Mouse (Mus musculus): ENCODE measurements around the gene Krt81.

Krt81 gene

DNA sequence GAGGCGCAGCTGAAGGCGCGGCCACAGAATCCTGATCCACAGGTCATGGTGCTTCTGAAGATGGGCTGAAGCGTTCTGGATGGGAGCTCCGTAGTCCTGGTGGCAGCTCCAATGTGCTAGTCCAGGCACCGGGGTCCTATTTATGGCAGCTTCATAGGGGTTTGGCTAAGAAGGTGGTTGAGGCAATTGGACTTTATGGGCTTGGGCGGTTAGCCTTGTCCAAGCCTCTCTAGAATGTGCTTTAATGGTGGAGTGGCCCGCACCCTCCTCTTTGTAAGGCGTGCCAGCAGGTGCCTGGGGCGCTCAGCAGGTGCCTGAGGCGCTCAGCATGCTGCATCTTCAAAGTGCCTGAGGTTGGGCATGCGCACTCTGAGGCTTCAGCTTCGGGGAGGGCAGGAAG, at the start of gene Krt81:
Krt81 (minus strand) TSS at position 101 of the 400 bp plus-strand sequence.
- in situ Hi-C loops (cut with MseI, MboI) = no loop called here

GRCm38 (mm10) chr15:101508247-101508646, 44.7 kb upstream of the Krt81 start:
- in situ Hi-C loops (cut with MseI, MboI) = no loop called here

DNA sequence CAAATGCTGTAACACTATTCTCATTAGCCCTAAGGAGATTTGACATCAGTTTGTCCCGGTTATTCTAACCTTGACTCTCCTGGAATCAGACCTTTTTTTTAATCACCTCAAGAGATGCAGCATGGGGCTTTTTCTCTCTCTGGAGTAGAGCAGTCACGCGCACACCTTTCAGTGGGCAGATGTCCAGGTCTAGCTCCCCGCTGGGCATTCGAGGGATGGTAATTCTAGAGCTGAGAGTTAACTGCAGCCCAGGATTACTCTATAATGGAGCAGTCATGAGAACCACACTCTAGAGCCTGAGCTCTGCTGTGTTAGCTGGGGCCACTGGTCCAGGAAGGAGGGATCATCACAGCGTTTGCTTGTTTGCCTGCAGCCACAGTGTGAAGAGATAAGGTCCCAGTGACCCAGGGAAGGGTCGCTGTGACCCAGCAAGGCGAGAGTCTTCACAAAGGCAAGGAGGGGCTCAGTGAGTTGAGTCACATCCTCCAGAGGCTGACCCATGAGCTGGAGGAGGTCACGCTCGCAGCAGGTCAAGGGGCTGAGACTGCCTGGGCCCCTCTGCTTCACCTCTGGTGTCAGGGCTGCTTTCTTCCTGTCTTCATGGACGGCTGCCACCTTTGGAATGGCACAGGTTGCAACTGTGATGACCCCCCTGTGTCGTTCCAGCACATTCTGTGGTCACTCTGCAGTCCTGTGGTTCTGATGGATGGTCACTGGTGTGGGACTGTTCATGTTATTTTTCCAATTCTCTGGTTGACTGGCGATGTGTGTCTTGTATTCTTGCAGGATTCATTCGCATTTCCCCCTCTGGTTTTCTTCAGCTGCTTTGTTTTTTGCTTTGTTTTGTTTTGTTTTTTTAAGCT, 43.6 kb upstream of the Krt81 start:
- in situ Hi-C loops (cut with MseI, MboI) = no loop called here

DNA sequence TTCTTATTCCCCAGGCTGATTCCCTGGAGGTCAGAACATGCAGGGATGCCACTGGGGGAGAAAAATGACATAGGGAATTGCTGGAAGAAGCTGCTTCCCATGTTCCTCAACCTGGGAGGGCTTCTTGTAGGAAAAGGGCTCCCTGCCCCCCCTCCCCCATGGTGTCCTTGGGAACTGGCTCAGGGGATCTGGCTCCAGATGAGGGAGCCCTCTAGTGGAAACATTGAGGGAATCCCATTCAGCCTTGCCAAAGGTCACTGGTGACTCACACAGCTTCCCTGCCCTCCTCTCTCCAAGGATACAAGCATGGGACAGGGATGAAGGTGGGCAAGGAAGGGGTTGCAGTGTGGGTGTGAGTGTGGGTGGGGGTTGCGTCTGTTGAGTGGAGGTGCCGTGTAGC, 33.6 kb upstream of the Krt81 start:
- in situ Hi-C loops (cut with MseI, MboI) = loop anchor here in 1 of 2 experiments (10.0 kb wide), 1 partner anchor 152 kb away; no protein-coding TSS in a partner anchor

GRCm38 (mm10) chr15:101495266-101495665, 31.7 kb upstream of the Krt81 start:
- in situ Hi-C loops (cut with MseI, MboI) = loop anchor here in 1 of 2 experiments (10.0 kb wide), 1 partner anchor 150 kb away; no protein-coding TSS in a partner anchor

DNA sequence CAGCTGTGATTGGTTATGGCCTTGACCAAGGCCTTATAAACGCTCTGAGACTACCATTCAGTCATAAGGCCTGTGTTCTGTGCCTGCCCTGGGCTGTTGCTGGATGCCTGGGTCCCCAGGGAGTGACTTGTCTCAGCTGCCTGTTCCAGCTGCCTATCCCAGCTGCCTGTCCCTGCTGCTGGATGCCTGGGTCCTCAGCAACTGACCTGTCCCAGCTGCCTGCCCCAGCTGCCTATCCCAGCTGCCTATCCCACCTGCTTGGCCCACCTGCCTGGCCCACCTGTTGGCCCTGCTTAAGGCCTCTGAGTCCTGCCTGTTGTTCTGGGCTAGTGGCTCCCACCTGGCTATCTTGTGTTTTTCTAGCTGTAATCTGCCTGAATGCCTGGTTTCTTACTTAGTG, 30.7 kb upstream of the Krt81 start:
- in situ Hi-C loops (cut with MseI, MboI) = loop anchor here in 1 of 2 experiments (10.0 kb wide), 1 partner anchor 149 kb away; no protein-coding TSS in a partner anchor

DNA sequence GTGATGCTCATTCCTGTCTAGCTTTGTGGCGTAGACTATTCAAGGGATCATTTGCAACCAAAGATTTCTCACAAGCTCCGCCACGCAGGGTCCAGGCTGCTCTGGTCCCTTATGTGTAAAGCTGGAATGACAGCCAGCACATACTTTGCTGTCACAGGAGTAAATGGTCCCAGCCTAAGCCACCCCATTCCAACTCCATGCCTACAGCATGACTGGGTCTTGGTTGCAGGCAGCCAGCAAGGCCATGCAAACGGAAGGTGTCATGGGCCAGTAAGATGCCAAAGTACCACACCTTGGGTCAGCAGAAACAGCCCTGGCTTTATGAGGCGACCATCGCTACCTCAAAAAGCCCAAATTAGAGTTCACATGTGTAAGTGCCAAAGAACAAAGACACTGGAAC, 30.2 kb upstream of the Krt81 start:
- in situ Hi-C loops (cut with MseI, MboI) = loop anchor here in 1 of 2 experiments (10.0 kb wide), 1 partner anchor 149 kb away; no protein-coding TSS in a partner anchor

GRCm38 (mm10) chr15:101492718-101493117, 29.2 kb upstream of the Krt81 start:
- in situ Hi-C loops (cut with MseI, MboI) = loop anchor here in 1 of 2 experiments (10.0 kb wide), 1 partner anchor 148 kb away; no protein-coding TSS in a partner anchor

- in situ Hi-C loops (cut with MseI, MboI) = loop anchor here in 1 of 2 experiments (10.0 kb wide), 1 partner anchor 147 kb away; no protein-coding TSS in a partner anchor
These were observed 27.9 kb upstream of the Krt81 start, which contains the start of gene Krt83 for GRCm38 (mm10) chr15:101491431-101491830. Krt83 (minus strand) TSS chr15:101491512.

DNA sequence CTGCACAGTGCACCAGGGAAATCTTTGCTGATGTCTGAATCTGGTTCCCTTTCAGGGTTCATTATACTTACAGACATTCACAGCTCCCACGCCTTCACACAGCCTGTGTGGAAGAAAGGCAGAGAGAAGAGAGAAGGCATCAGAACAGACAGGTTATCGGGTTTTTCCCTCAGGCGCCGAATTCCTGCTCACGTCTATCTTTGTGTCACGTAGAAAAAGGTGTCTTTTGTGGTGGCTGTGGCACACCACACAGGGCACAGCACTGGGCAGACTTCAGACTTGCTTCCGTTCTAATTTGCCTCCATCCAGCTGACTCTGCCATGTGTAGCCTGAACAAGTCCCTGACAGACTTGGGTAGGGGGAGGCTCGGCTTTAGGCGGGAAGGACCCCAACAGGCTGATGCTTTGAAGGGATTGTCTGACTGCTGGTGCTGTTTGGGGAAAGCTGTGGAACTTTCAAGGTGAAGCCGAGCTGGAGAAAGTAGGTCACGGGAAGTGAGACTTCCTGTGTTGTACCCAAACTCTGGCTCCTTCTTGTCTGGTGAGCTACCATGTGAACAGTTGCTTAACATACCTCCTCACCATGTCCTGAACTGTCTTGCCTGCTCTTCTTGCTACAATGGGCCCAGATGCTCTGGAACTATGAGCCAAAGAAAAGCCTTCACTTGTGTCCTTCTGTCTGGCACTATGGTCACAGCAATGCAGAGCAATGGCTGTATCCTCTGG, 22.5 kb upstream of the Krt81 start:
- in situ Hi-C loops (cut with MseI, MboI) = no loop called here

- in situ Hi-C loops (cut with MseI, MboI) = no loop called here
These were observed 21.4 kb upstream of the Krt81 start for GRCm38 (mm10) chr15:101484939-101485338.

GRCm38 (mm10) chr15:101483646-101484045, 20.1 kb upstream of the Krt81 start:
- in situ Hi-C loops (cut with MseI, MboI) = no loop called here

GRCm38 (mm10) chr15:101482056-101482455, 18.5 kb upstream of the Krt81 start:
- in situ Hi-C loops (cut with MseI, MboI) = no loop called here

DNA sequence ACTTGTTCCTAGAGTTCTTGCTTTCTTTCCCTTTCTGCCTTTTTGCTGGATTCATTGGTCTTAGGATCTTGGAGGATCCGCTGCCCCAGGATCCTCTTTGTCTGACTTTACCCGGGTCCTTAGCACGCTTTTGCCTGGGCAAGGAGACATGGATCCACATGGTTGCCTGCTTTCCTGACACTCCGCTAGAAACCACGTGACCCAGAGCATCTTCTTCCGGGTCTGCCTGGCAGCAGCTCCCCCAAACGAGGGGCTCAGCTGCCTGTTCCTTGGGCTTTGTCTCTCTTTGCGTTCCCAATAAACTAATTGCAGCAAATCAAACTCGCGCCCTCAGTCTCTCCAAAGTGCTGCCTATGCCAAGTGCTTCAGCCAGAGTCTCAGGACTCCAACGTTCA, 16.1 kb upstream of the Krt81 start:
- in situ Hi-C loops (cut with MseI, MboI) = no loop called here

DNA sequence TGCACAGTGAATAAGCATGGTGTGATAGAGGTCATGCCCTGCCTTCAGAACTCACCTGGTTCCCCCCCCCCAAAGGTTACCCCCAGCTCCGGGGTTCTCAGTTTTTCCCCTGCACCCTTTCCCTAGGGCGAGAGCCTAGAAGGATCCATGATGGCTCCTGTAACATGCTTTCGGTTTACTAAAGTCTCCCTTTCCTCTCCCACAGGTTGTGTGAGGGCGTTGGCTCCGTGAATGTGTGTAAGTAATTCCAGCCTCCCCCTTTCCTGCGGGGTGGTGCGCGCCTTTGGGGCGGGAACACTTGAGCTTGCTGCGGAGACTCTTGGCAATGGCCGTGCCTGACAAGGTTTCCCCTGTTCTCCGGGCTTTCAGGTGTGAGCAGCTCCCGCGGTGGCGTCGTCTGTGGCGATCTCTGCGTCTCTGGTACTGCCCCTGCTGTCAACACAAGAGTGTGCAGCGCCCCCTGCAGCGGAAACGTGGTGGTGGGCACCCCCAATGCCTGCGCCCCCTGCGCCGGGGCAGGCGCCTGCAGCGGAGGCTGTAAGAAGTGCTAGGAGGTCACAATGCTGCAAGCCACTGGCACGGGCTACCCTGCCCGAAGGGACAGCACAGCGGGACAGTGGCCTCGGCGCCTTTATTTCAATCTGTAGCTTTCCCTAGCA, 15.6 kb upstream of the Krt81 start:
- in situ Hi-C loops (cut with MseI, MboI) = no loop called here

GRCm38 (mm10) chr15:101472952-101473528, 9.5 kb upstream of the Krt81 start, which contains the start of gene Krt86:
Krt86 (plus strand) TSS chr15:101473478.
- in situ Hi-C loops (cut with MseI, MboI) = no loop called here

- in situ Hi-C loops (cut with MseI, MboI) = no loop called here
These were observed 5.5 kb upstream of the Krt81 start for GRCm38 (mm10) chr15:101469093-101469492.

GRCm38 (mm10) chr15:101459283-101459682, 4.3 kb downstream of the Krt81 start:
- in situ Hi-C loops (cut with MseI, MboI) = loop anchor here in 1 of 2 experiments (10.0 kb wide), 1 partner anchor 114 kb away; no protein-coding TSS in a partner anchor

DNA sequence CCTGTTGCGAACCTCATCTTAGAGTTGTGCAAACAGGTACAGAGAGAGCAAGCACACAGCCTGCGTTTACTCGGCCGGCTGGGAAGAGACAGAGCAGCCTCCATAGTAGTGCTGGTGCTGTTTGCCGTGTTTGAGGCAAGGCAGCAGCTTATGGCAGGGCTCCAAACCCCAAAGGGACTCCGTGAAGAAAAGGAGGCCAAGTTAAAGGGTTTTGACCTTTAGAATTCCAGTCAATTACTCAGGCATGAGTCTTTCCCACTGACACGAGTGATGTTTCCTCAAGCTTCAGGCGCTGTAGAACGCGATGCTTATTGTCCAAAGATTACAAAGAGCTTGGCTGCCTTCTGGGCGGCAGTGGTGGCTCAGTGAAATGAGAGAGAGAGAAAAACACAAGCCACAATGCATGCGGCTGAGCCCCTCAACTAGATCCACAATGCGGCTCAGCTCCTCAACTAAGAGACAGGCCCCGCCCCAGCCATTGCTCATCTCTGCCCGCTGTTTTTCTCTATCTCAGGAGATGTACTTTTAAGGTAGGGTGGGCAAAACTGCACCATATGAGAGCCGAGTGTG, 5.1 kb downstream of the Krt81 start:
- in situ Hi-C loops (cut with MseI, MboI) = loop anchor here in 1 of 2 experiments (10.0 kb wide), 1 partner anchor 114 kb away; no protein-coding TSS in a partner anchor

- in situ Hi-C loops (cut with MseI, MboI) = loop anchor here in 1 of 2 experiments (10.0 kb wide), 1 partner anchor 111 kb away; no protein-coding TSS in a partner anchor
These were observed 7.7 kb downstream of the Krt81 start for GRCm38 (mm10) chr15:101455891-101456290.

All from mouse trophoblast stem cell (cell line).